Mouse (Mus musculus) right cerebral cortex, postnatal 14 days (tissue): ENCODE measurements at regions not wholly inside any gene's neighbourhood (a gene's known extent, or its start where the extent isn't known, plus 50 kb on each side); places are given as distances from the start of the nearest gene placed in this dataset.

Experiments used
- DNase-seq: peaks from one replicate; pipeline ENCODE4 v3.0.0; 2022

GRCm38 (mm10) chr1:43633246-43633645, 97.2 kb upstream of the 1500015O10Rik start:
- no peak for DNase-seq

GRCm38 (mm10) chr1:43635718-43636117, 94.7 kb upstream of the 1500015O10Rik start:
- DNase-seq, result peak; percentile 3

- DNase-seq, result peak; percentile 7
Observed at GRCm38 (mm10) chr1:43637956-43638355, 92.4 kb upstream of the 1500015O10Rik start.

- DNase-seq, result no peak
Observed at GRCm38 (mm10) chr1:43672031-43672430, 58.4 kb upstream of the 1500015O10Rik start.
